17 mouse cellular contexts compared by ENCODE assay signal in genomic region chr11:102288913-102289312, GRCm38 (mm10). TPM values are rescaled to one million over a fixed set of nuclear protein-coding genes. Genes with fewer than 3 reads are reported as not detected.
A peak's percentile ranks its signal among the peaks of the same experiment; 100 is the strongest.
DNase-seq lines count a peak whose midpoint lies in the region; ATAC-seq lines count a peak whose summit lies in the region.
"Had no signal": no experiment of that assay in that cellular context is flagged by ENCODE, and none has a peak within 500 bp of the region (broad histone marks: within the 10 kb centered on the region; RNA-seq: fewer than 3 reads in every experiment).

No protein-coding gene starts in this region.

- no peak overlapping the region for H3K4me2 ChIP-seq in liver, embryonic 11.5 days
- no peak overlapping the region for H3K4me2 ChIP-seq in liver, embryonic 16.5 days (ENCODE audit: low read depth, low read length)
- H3K4me2 ChIP-seq: forebrain, embryonic 12.5 days; midbrain, embryonic 15.5 days; stomach, embryonic 15.5 days had no signal

- H3K9ac ChIP-seq in liver, embryonic 11.5 days (ENCODE audit: low read depth, low read length): no peak overlapping the region
- no peak overlapping the region for H3K9ac ChIP-seq in liver, embryonic 16.5 days (ENCODE audit: low read depth, low read length)
- H3K9ac ChIP-seq: forebrain, embryonic 12.5 days; midbrain, embryonic 15.5 days; stomach, embryonic 15.5 days had no signal

- no peaks in the 10 kb centered on the region for H3K9me3 ChIP-seq in liver, embryonic 11.5 days (ENCODE audit: control insufficient read depth, low read length)
- H3K9me3 ChIP-seq in liver, embryonic 16.5 days (replicated peaks; ENCODE audit: control insufficient read depth, low read length): no peaks in the 10 kb centered on the region
- H3K9me3 ChIP-seq: forebrain, embryonic 12.5 days; heart, embryonic 10.5 days; midbrain, embryonic 15.5 days; stomach, embryonic 15.5 days had no signal

- peak overlapping the region; percentile 34; the same call in 1 of the 2 replicates for H3K27ac ChIP-seq in liver, embryonic 11.5 days (ENCODE audit: low read depth, low read length)
- H3K27ac ChIP-seq in liver, embryonic 16.5 days (ENCODE audit: low read length): peak overlapping the region; percentile 18; the same call in 1 of the 2 replicates
- H3K27ac ChIP-seq: forebrain, embryonic 12.5 days; heart, embryonic 10.5 days; midbrain, embryonic 15.5 days; stomach, embryonic 15.5 days had no signal

- peaks cover 40% of the 10 kb centered on the region for H3K36me3 ChIP-seq in liver, embryonic 11.5 days (ENCODE audit: control insufficient read depth, insufficient read depth, low read length)
- peaks cover 40% of the 10 kb centered on the region for H3K36me3 ChIP-seq in liver, embryonic 16.5 days (ENCODE audit: control insufficient read depth, insufficient read depth)

- 88% methylated on average over 2 of the region's 2 CpGs for WGBS in liver, embryonic 11.5 days
- 85% methylated on average over 2 of the region's 2 CpGs for WGBS in liver, embryonic 16.5 days (ENCODE audit: insufficient replicate concordance)

- no peak overlapping the region for H3K4me3 ChIP-seq in liver, embryonic 11.5 days (ENCODE audit: low read depth, low read length)
- no peak overlapping the region for H3K4me3 ChIP-seq in liver, embryonic 16.5 days (ENCODE audit: low read depth, low read length)
- H3K4me3 ChIP-seq: forebrain, embryonic 12.5 days; heart, embryonic 10.5 days; midbrain, embryonic 15.5 days; stomach, embryonic 15.5 days had no signal

- no peaks in the 10 kb centered on the region for H3K27me3 ChIP-seq in liver, embryonic 11.5 days (replicated peaks; ENCODE audit: control insufficient read depth, insufficient read depth, low read length)
- no peaks in the 10 kb centered on the region for H3K27me3 ChIP-seq in liver, embryonic 16.5 days (ENCODE audit: control insufficient read depth, insufficient read depth, low read depth, low read length)
- H3K27me3 ChIP-seq: CH12.LX; forebrain, embryonic 12.5 days; midbrain, embryonic 15.5 days; stomach, embryonic 15.5 days had no signal

- peak; percentile 41 for DNase-seq in adrenal gland, postnatal 10 days
- no peak for DNase-seq in adrenal gland, postnatal 14 days
- DNase-seq in heart, postnatal 4 days: peak; percentile 30
- DNase-seq in heart, adult 9 months (ENCODE audit: low spot score in 2 of 2): no peak
- DNase-seq in liver, embryonic 11.5 days (ENCODE audit: low spot score): no peak
- DNase-seq in liver: no peak
- DNase-seq: lung, postnatal 36 days; thymus, postnatal 25 days had no signal

- H3K4me1 ChIP-seq in liver, embryonic 11.5 days (replicated peaks; ENCODE audit: control insufficient read depth, insufficient read depth, low read length): peaks cover 12% of the 10 kb centered on the region
- H3K4me1 ChIP-seq in liver, embryonic 16.5 days (ENCODE audit: control insufficient read depth, low read depth, low read length): peaks cover 32% of the 10 kb centered on the region

- ATAC-seq in liver, embryonic 11.5 days (replicated peaks; ENCODE audit: low FRiP score): no peak
- no peak for ATAC-seq in liver, embryonic 16.5 days (ENCODE audit: low read depth)
- ATAC-seq in megakaryocyte progenitor cell, adult 5-6 weeks (replicated peaks; ENCODE audit: poor library complexity): no peak
- ATAC-seq: midbrain, embryonic 15.5 days had no signal

RNA-seq across cellular contexts. Expression of gene Tmub2, which starts 4.2 kb away (rescaled TPM):
- total RNA-seq in adrenal gland, postnatal 10 days (2021): 10 to 100 TPM; 36.6 to 41.1 TPM
- 40.1 and 40.4 TPM in 2 replicates for total RNA-seq in adrenal gland, postnatal 14 days (2021)
- 10 to 100 TPM; 26.6 to 27.7 TPM for total RNA-seq in heart, postnatal 4 days (2021)
- 41.6 and 44.8 TPM in 2 replicates for polyA plus RNA-seq in liver, embryonic 11.5 days (2014; fragmentation: Nextera tagmentation; extraction: Ambion mirVana)
- polyA plus RNA-seq in liver, embryonic 16.5 days (2015; fragmentation: Nextera tagmentation; extraction: Ambion mirVana): 26.7 and 28.5 TPM in 2 replicates
- 15.3 and 16.3 TPM in 2 replicates for total RNA-seq in megakaryocyte progenitor cell, adult 5-6 weeks (2015)
- 21.4 and 24.8 TPM in 2 replicates for total RNA-seq in megakaryocyte progenitor cell, adult 5-6 weeks (2017)

RNA-seq across cellular contexts. Expression of gene Atxn7l3, which starts 7.5 kb away (rescaled TPM):
- 10 to 100 TPM; 47.2 to 51.3 TPM for total RNA-seq in adrenal gland, postnatal 10 days (2021)
- 47.9 and 53.4 TPM in 2 replicates for total RNA-seq in adrenal gland, postnatal 14 days (2021)
- total RNA-seq in heart, postnatal 4 days (2021): 10 to 100 TPM; 36.8 to 39.4 TPM
- polyA plus RNA-seq in liver, embryonic 11.5 days (2014; fragmentation: Nextera tagmentation; extraction: Ambion mirVana): 11.4 and 14.7 TPM in 2 replicates
- polyA plus RNA-seq in liver, embryonic 16.5 days (2015; fragmentation: Nextera tagmentation; extraction: Ambion mirVana): 3.0 and 3.2 TPM in 2 replicates
- total RNA-seq in megakaryocyte progenitor cell, adult 5-6 weeks (2015): 19.0 and 19.1 TPM in 2 replicates
- 19.5 and 25.6 TPM in 2 replicates for total RNA-seq in megakaryocyte progenitor cell, adult 5-6 weeks (2017)

RNA-seq across cellular contexts. Expression of gene Asb16, which starts 20.4 kb away (rescaled TPM):
- total RNA-seq in adrenal gland, postnatal 10 days (2021): 1 to 10 TPM; 1.1 to 2.6 TPM
- 0.11 and 0.19 TPM in 2 replicates for total RNA-seq in adrenal gland, postnatal 14 days (2021)
- under 1 TPM; 0.33 to 0.41 TPM for total RNA-seq in heart, postnatal 4 days (2021)
- polyA plus RNA-seq in liver, embryonic 11.5 days (2014; fragmentation: Nextera tagmentation; extraction: Ambion mirVana): 0.05 and 0.12 TPM in 2 replicates
- 0.04 TPM in 1 of 2 replicates, not detected in the other for polyA plus RNA-seq in liver, embryonic 16.5 days (2015; fragmentation: Nextera tagmentation; extraction: Ambion mirVana)
- 1.5 and 2.0 TPM in 2 replicates for total RNA-seq in megakaryocyte progenitor cell, adult 5-6 weeks (2015)
- 0.54 and 0.58 TPM in 2 replicates for total RNA-seq in megakaryocyte progenitor cell, adult 5-6 weeks (2017)
- total RNA-seq: CH12.LX; hematopoietic stem cell, adult 5-6 weeks; neutrophil, adult 5-6 weeks had no signal
- polyA plus RNA-seq: forebrain, embryonic 12.5 days; stomach, embryonic 15.5 days had no signal

RNA-seq across cellular contexts. Expression of gene Ubtf, which starts 30.6 kb away (rescaled TPM):
- 100 to 1,000 TPM in 1 of 2 experiments, 10 to 100 TPM in 1; 96.3 to 100 TPM for total RNA-seq in adrenal gland, postnatal 10 days (2021)
- total RNA-seq in adrenal gland, postnatal 14 days (2021): 102 and 106 TPM in 2 replicates
- total RNA-seq in heart, postnatal 4 days (2021): 10 to 100 TPM; 81.9 to 89.3 TPM
- 104 and 108 TPM in 2 replicates for polyA plus RNA-seq in liver, embryonic 11.5 days (2014; fragmentation: Nextera tagmentation; extraction: Ambion mirVana)
- 44.5 and 46.4 TPM in 2 replicates for polyA plus RNA-seq in liver, embryonic 16.5 days (2015; fragmentation: Nextera tagmentation; extraction: Ambion mirVana)
- total RNA-seq in megakaryocyte progenitor cell, adult 5-6 weeks (2015): 31.7 and 34.1 TPM in 2 replicates
- 131 and 155 TPM in 2 replicates for total RNA-seq in megakaryocyte progenitor cell, adult 5-6 weeks (2017)

RNA-seq across cellular contexts. Expression of gene BC030867, which starts 40.2 kb away (rescaled TPM):
- total RNA-seq in adrenal gland, postnatal 10 days (2021): 1 to 10 TPM; 1.9 to 4.5 TPM
- total RNA-seq in adrenal gland, postnatal 14 days (2021): 1.7 and 2.3 TPM in 2 replicates
- 1 to 10 TPM; 5.3 TPM for total RNA-seq in heart, postnatal 4 days (2021)
- polyA plus RNA-seq in liver, embryonic 11.5 days (2014; fragmentation: Nextera tagmentation; extraction: Ambion mirVana): 28.2 and 29.4 TPM in 2 replicates
- 13.2 and 13.8 TPM in 2 replicates for polyA plus RNA-seq in liver, embryonic 16.5 days (2015; fragmentation: Nextera tagmentation; extraction: Ambion mirVana)
- 20.7 and 21.1 TPM in 2 replicates for total RNA-seq in megakaryocyte progenitor cell, adult 5-6 weeks (2015)
- 5.9 and 6.7 TPM in 2 replicates for total RNA-seq in megakaryocyte progenitor cell, adult 5-6 weeks (2017)
- total RNA-seq: neutrophil, adult 5-6 weeks had no signal

Comparison
In these comparisons a context has a peak if more than half of its experiments do, and no peak if none do; other contexts are left out.
1. DNase-seq: peak in adrenal gland, postnatal 10 days (single experiment) and heart, postnatal 4 days (single experiment); none in adrenal gland, postnatal 14 days (single experiment), heart, adult 9 months (0 of 2), liver, embryonic 11.5 days (single experiment) and liver (single experiment).